Mouse (Mus musculus): ENCODE measurements around the gene Flii. TPM values are rescaled to one million over a fixed set of nuclear protein-coding genes. Genes with fewer than 3 reads are reported as not detected.
A peak's percentile ranks its signal among the peaks of the same experiment; 100 is the strongest.

The Flii gene
- 71.4 and 72.8 TPM in 2 replicates for polyA plus RNA-seq (2016; fragmentation: Nextera tagmentation; extraction: Ambion mirVana)

DNA sequence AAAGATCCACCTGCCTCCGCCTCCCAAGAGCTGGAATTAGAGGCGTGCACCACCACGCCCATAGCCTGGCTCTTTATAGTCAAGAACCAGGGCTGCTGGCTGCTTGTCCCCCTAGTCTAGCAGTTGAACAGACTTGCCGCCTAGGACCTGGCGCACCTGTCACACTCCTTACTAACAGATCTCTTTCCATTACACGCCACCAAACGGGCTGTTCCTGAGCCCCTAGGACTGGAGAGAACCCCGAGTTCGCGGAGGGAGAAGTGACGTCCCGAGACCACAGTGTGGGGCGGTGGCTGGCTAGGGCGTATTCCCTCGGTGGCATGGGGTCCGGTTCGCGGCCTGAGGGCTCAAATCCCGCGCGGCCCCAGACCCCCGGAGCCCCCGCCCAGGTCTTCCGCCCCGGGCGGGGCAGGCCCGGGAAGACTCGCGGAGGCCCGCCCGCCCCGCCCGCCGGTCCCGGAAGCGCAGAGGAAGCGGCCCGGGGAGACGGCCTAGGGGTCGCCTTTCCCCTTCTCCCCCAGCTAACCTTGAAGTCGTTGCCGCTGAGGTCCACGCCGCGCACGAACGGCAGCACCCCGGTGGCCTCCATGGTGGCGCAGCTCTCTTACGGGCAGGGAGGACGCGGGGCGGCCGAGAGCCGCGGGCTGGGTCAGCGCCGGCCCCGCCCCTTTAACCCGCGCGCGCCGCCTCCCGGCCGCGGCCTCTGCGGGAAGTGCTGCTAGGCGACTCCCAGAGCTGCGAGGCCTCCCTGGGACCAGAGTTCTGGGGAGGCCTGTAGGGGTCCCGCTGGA is at the start of gene Flii:
Gene Flii, minus strand, starts transcription at position 663 of the 791 bp plus-strand sequence.
- H3K27ac ChIP-seq, result peak within 1 kb of the TSS; percentile 53; the same call in 1 of the 2 replicates
- under 1% methylated on average over 71 of the region's 71 CpGs for WGBS
- no peaks in the 10 kb centered on the region for H3K27me3 ChIP-seq (replicated peaks)
- H3K9me3 ChIP-seq, result no peaks in the 10 kb centered on the region
- H3K9ac ChIP-seq, result peak within 1 kb of the TSS; percentile 92
- peaks cover 37% of the 10 kb centered on the region for H3K4me1 ChIP-seq
- peak within 1 kb of the TSS; percentile 81 for H3K4me2 ChIP-seq (replicated peaks)
- peaks cover 43% of the 10 kb centered on the region for H3K36me3 ChIP-seq
- peak within 1 kb of the TSS; percentile 91 for H3K4me3 ChIP-seq
- ATAC-seq (ENCODE audit: low FRiP score, low read depth), result peak; percentile 78

DNA sequence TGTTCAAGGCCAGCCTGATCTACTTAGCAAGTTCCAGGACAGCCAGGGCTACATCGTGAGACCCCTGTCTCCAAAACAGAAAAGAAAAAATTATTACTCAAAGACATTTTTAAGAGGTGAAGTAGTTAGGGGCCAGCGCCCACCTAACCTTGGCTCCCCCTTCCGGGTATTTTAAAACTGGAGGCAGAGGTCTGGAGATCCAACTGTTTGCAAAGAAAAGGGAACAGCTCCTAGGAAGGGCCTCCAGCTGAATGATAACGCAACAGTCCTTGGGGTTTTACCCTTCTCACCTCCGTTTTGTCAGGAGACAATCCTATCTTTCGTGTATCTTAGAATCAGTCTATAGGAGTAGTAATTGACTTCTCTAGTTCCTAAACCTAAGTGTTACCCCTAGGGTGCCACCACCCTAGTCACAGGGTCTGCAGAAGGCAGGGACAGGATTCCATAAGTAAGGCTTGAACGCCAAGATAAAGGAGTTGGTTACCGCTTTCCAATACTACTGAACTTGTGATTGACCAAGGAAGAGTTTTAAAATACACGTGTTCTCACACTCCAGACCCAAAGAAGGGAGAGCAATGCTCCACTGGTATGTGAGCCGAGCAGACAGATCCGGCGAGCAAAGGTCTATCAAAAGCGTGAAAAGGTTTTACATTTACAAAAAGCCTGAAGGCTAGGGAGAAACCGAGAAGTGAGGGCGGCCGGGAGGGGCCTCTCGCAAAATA is 49.2 kb upstream of the Flii start:
- ATAC-seq (ENCODE audit: low FRiP score, low read depth), result no peak

DNA sequence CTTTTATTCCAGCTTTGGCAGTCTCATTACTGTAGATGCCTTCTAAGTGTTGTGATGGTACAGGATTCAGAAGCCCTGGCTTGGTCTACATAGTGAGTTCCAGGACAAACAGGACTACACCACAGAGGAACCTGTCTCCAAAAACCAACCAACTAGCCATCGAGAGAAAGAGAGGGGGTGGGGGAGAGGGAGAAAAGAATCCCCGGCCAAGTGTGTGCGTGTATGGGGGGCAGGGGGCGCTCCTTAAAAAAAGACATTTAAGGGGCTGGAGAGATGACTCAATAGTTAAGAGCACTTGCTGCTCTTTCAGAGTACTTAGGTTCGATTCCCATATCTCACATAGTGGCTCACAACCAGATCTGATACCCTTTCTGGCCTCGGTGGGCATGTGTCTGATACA is 48.5 kb upstream of the Flii start:
- no peaks in the 10 kb centered on the region for H3K9me3 ChIP-seq
- peaks cover 42% of the 10 kb centered on the region for H3K4me1 ChIP-seq
- no peak for ATAC-seq (ENCODE audit: low FRiP score, low read depth)
- no peaks in the 10 kb centered on the region for H3K27me3 ChIP-seq (replicated peaks)
- peak overlapping the region; percentile 72; the same call in 1 of the 2 replicates for H3K9ac ChIP-seq
- peaks cover 11% of the 10 kb centered on the region; the same call in 1 of the 2 replicates for H3K36me3 ChIP-seq
- H3K4me2 ChIP-seq (replicated peaks), result peak overlapping the region; percentile 83
- H3K27ac ChIP-seq, result no peak overlapping the region
- H3K4me3 ChIP-seq, result peak overlapping the region; percentile 78; the same call in 1 of the 2 replicates
- WGBS, result 62% methylated on average over 6 of the region's 6 CpGs

More for the DNA sequence above, 49.2 kb upstream of the Flii start:
- H3K4me2 ChIP-seq (replicated peaks), result peak overlapping the region; percentile 83
- H3K4me3 ChIP-seq, result peak overlapping the region; percentile 78
- H3K4me1 ChIP-seq, result peaks cover 49% of the 10 kb centered on the region
- H3K9me3 ChIP-seq, result no peaks in the 10 kb centered on the region
- no peaks in the 10 kb centered on the region for H3K27me3 ChIP-seq (replicated peaks)
- 7% methylated on average over 17 of the region's 17 CpGs for WGBS
- H3K27ac ChIP-seq, result no peak overlapping the region
- H3K36me3 ChIP-seq, result peaks cover 13% of the 10 kb centered on the region; the same call in 1 of the 2 replicates
- peak overlapping the region; percentile 72 for H3K9ac ChIP-seq

DNA sequence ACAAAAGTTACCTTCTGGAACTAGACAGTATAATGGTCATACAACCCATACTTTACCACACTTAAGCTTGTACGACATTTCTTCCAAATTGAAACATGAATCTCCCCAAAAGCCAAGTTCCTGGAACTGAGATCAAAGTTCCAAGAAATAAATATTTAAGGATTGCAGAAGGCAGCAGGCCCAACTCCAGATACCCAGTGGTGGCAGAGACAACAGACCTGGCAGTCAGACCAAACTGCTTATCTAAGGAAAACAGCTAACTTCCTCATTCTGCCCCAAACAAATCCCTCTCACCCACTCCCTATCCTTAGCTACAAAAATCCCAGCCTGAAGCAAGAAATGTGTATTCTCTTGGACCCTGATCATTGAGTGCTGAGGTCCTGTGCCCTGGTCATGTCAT is 47.8 kb upstream of the Flii start:
- Histone ChIP-seq H3K4me1 (peaks cover 35% of the 10 kb centered on the region), H3K36me3 (peaks cover 11% of the 10 kb centered on the region; the same call in 1 of the 2 replicates), H3K9ac (no peak overlapping the region), H3K27me3 (replicated peaks) (no peaks in the 10 kb centered on the region), H3K9me3 (no peaks in the 10 kb centered on the region), H3K27ac (no peak overlapping the region), H3K4me3 (no peak overlapping the region), H3K4me2 (replicated peaks) (0 out of 2 replicates have a peak overlapping the region, but pooled peaks have one; percentile 83)
- ATAC-seq (ENCODE audit: low FRiP score, low read depth), result no peak
- WGBS, result 88% methylated on average over 1 of the region's 1 CpGs

DNA sequence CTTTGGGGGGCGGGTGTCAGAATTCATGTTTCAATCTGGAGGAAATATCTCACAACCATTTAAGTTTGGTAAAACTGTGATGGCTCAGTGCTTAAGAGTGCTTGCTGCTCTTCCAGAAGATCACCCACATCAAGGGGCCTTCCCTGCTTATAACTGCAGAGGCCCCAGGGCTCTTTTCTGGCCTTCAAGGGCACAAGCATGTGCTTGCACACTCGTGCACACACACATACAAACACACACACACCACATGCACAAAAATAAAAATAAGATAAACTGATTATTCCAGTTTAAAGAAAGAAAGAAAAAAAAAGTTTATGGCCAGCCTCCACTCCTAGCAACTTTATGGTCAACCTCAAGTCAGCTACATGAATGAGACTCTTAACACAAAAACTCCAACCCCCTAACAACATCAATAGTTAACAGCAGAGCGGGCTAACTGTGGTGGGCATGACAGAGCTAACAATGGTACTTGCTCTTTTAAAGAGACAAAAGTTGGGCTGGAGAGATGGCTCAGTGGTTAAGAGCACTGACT is 47.2 kb upstream of the Flii start:
- ATAC-seq (ENCODE audit: low FRiP score, low read depth), result no peak
- H3K27me3 ChIP-seq (replicated peaks), result no peaks in the 10 kb centered on the region
- WGBS, result 82% methylated on average over 3 of the region's 3 CpGs
- H3K36me3 ChIP-seq, result peaks cover 5% of the 10 kb centered on the region; the same call in 1 of the 2 replicates
- H3K9me3 ChIP-seq, result no peaks in the 10 kb centered on the region
- no peak overlapping the region for H3K4me3 ChIP-seq
- H3K9ac ChIP-seq, result no peak overlapping the region
- H3K4me1 ChIP-seq, result peaks cover 29% of the 10 kb centered on the region
- H3K27ac ChIP-seq, result no peak overlapping the region
- H3K4me2 ChIP-seq (replicated peaks), result no peak overlapping the region

DNA sequence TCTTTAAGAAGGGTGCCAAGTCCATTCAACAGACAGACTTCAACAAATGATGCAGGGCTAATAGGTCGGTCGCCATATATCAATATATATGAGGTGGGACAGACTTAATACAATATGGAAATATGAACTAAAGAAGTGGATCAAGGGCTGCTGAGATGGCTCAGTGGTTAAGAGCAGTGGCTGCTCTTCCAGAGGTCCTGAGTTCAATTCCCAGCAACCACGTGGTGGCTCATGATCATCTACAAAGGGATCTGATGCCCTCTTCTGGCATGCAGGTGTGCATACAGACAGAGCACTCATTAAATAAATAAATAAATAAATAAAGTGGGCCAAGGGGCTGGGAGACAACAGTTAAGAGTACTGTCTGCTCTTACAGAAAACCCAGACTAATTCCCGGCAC is 45.1 kb upstream of the Flii start:
- Histone ChIP-seq H3K4me3 (no peak overlapping the region), H3K9me3 (no peaks in the 10 kb centered on the region), H3K27me3 (replicated peaks) (no peaks in the 10 kb centered on the region), H3K4me2 (replicated peaks) (no peak overlapping the region), H3K4me1 (peaks cover 14% of the 10 kb centered on the region), H3K27ac (no peak overlapping the region), H3K9ac (no peak overlapping the region), H3K36me3 (no peaks in the 10 kb centered on the region)
- 83% methylated on average over 4 of the region's 4 CpGs for WGBS
- ATAC-seq (ENCODE audit: low FRiP score, low read depth), result no peak

DNA sequence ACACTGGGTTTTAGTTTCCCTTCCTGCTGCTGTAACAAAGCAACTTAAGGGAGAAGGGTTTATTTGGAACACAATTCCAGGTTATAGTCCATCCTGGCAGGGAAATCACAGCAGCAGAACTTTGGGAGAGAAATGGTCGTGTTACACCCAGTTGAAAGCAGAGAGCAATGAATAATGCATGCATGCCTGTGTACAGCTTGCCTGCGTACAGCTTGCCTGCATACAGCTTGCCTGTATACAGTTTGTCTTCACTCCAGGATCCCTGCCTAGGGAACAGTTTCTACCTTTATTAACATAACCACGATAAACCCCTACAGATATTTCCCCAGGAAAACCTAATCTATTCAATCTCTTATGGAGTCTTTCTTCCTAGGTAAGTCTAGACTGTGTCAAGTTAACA is 43.7 kb upstream of the Flii start:
- Histone ChIP-seq H3K4me3 (no peak overlapping the region), H3K4me2 (replicated peaks) (no peak overlapping the region), H3K27me3 (replicated peaks) (no peaks in the 10 kb centered on the region), H3K27ac (no peak overlapping the region), H3K36me3 (no peaks in the 10 kb centered on the region), H3K4me1 (peaks cover 7% of the 10 kb centered on the region), H3K9me3 (no peaks in the 10 kb centered on the region), H3K9ac (no peak overlapping the region)
- 79% methylated on average over 3 of the region's 3 CpGs for WGBS
- no peak for ATAC-seq (ENCODE audit: low FRiP score, low read depth)

DNA sequence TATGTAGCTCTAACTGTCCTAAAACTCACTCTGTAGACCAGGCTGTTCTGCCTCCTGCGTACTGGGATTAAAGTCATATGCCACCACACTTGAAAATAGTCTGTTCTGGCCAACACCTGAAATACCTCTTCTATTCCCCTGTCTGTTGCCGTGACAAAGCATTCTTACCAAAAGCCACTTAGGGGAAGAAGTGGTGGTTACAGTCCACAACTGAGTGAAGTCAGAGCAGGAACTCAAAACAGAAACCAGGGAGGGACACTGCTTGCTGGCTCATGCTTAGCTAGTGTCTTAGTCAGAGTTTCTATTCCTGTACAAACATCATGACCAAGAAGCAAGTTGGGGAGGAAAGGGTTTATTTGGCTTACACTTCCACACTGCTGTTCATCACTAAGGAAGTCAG is 42.3 kb upstream of the Flii start:
- Histone ChIP-seq H3K27ac (no peak overlapping the region), H3K36me3 (no peaks in the 10 kb centered on the region), H3K9ac (no peak overlapping the region), H3K4me3 (no peak overlapping the region), H3K27me3 (replicated peaks) (no peaks in the 10 kb centered on the region), H3K9me3 (no peaks in the 10 kb centered on the region), H3K4me1 (no peaks in the 10 kb centered on the region), H3K4me2 (replicated peaks) (no peak overlapping the region)
- ATAC-seq (ENCODE audit: low FRiP score, low read depth), result no peak
- 85% methylated on average over 2 of the region's 2 CpGs for WGBS

DNA sequence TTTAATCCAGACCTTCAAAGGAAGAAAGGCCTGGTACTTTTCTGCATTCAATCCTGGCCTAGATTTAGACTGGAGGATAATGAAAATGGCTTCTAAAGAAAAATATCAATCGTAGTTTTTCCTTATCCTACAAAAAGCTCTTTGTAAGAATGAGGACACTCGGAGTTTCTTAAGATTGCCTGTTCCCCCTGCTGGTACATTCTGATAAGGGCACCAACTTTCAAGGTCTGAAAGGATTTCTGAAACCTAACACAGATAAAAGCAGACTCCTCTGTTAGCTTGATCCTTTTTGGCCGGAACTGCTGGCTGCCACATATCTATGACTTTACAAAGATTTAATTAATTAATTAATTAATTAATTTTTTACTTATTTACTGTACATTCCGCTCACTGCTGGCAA is 39.9 kb upstream of the Flii start:
- Histone ChIP-seq H3K4me3 (no peak overlapping the region), H3K27me3 (replicated peaks) (no peaks in the 10 kb centered on the region), H3K9ac (no peak overlapping the region), H3K27ac (no peak overlapping the region), H3K36me3 (0 out of 2 replicates have a peak, but pooled peaks cover 2% of the 10 kb centered on the region), H3K4me2 (replicated peaks) (no peak overlapping the region), H3K9me3 (no peaks in the 10 kb centered on the region), H3K4me1 (no peaks in the 10 kb centered on the region)
- 91% methylated on average over 4 of the region's 4 CpGs for WGBS
- ATAC-seq (ENCODE audit: low FRiP score, low read depth), result no peak

DNA sequence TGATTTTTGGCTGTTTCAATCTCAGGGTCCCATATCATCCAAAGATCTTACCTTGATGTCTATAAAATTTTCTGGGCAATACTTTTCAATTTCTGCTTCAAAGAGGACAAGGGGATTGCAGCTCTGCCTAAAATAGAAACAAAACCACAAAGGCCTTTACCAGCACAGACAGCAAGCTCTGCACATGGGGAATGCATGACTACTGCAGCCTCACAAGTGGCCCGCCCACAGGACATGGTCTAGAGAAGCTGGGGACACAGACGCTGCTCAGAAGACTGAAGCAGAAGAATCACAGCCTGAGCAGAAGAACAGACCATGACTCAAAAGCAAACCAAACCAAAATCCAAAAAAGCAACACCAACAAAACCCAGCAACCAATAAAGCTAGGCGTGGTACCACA is 34.6 kb upstream of the Flii start:
- H3K4me1 ChIP-seq, result no peaks in the 10 kb centered on the region
- no peaks in the 10 kb centered on the region for H3K9me3 ChIP-seq
- no peak overlapping the region for H3K4me3 ChIP-seq
- 93% methylated on average over 3 of the region's 3 CpGs for WGBS
- no peak overlapping the region for H3K4me2 ChIP-seq (replicated peaks)
- H3K27me3 ChIP-seq (replicated peaks), result no peaks in the 10 kb centered on the region
- no peak overlapping the region for H3K27ac ChIP-seq
- H3K9ac ChIP-seq, result no peak overlapping the region
- ATAC-seq (ENCODE audit: low FRiP score, low read depth), result no peak
- peaks cover 33% of the 10 kb centered on the region for H3K36me3 ChIP-seq

DNA sequence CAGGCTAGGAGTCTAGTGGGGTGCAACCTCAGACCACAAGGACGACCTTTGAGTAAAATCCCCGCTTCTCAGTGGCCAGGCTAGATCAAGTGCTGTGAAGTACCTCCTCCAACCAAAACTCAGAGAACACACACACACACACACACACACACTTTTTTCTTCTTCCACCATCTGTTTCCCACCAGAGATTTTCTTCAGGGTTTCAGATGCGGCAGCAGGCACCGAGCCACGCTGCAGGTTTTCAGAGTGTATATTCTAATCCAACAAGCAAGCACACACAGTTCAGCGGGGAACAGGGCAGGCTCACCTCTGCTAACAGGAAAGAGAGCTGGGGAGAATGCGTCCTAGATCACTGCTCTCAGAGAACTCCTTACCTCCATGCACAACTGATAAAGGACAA is 28.5 kb upstream of the Flii start:
- Histone ChIP-seq H3K4me1 (no peaks in the 10 kb centered on the region), H3K27me3 (replicated peaks) (no peaks in the 10 kb centered on the region), H3K9me3 (no peaks in the 10 kb centered on the region), H3K4me2 (replicated peaks) (no peak overlapping the region), H3K27ac (no peak overlapping the region), H3K9ac (no peak overlapping the region), H3K36me3 (peaks cover 69% of the 10 kb centered on the region), H3K4me3 (no peak overlapping the region)
- ATAC-seq (ENCODE audit: low FRiP score, low read depth), result no peak
- WGBS, result 95% methylated on average over 7 of the region's 7 CpGs

DNA sequence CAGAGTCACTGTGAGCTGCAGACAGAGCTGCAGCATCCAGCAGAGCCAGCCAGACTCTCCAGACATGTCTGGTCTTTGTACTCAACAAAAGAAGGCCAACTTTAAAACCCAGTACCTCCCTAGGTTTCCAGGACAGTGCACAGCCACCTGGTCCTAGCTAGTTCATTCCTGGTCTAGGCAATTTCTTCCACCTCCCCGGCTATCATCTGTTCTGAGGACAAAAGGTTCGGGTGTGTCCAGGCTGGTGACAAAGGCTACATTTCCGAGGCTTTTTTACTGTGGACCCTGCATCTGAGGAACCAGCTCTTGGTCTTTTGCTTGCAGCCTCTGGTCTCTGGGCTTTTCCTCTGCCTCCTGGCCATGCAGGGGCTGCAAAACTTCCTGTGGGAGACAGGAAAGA is 13.3 kb upstream of the Flii start:
- Histone ChIP-seq H3K4me1 (no peaks in the 10 kb centered on the region), H3K4me2 (replicated peaks) (no peak overlapping the region), H3K27me3 (replicated peaks) (no peaks in the 10 kb centered on the region), H3K9ac (no peak overlapping the region), H3K36me3 (peaks cover 52% of the 10 kb centered on the region), H3K9me3 (no peaks in the 10 kb centered on the region), H3K4me3 (no peak overlapping the region), H3K27ac (no peak overlapping the region)
- 83% methylated on average over 3 of the region's 3 CpGs for WGBS
- ATAC-seq (ENCODE audit: low FRiP score, low read depth), result no peak

Data from neural tube, embryonic 12.5 days (tissue).